Mouse (Mus musculus): ENCODE measurements around the gene Ascc1. TPM values are rescaled to one million over a fixed set of nuclear protein-coding genes. Genes with fewer than 3 reads are reported as not detected.
A peak's percentile ranks its signal among the peaks of the same experiment; 100 is the strongest.

Ascc1 gene
- polyA plus RNA-seq, 1 experiment from 2014 or later, result 58.0 TPM

DNA sequence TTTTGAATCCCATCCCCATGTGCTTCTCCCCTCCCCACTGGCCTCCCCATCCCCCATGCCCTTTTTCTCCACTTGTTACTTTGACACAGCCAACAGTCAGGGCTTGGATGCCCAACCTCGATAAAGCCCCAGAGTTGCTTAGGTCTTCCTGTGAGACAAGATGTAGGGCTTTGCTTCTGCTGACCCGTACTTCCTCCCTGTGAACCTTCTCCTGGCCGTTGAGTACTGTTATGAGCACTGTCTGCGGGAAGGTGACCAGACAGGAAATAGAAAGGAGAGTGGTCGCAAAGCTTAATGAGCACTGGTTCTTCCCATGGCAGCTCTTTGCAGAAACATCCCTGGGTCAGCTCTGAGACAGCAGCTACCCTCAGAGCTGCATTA lies 78.0 kb downstream of the Ascc1 start:
- Histone ChIP-seq H3K4me3 (ENCODE audit: low read length) (no peak overlapping the region), H3K9ac (replicated peaks; ENCODE audit: low read length) (no peak overlapping the region; the same call in 1 of the 2 replicates), H3K27me3 (ENCODE audit: insufficient read depth, low read length) (no peaks in the 10 kb centered on the region), H3K9me3 (ENCODE audit: low read length) (no peaks in the 10 kb centered on the region), H3K27ac (ENCODE audit: low read length) (peak overlapping the region; percentile 68), H3K36me3 (ENCODE audit: insufficient read depth, low read length) (no peaks in the 10 kb centered on the region), H3K4me2 (replicated peaks; ENCODE audit: low read depth, low read length) (no peak overlapping the region), H3K4me1 (ENCODE audit: insufficient read depth, low read length) (peaks cover 50% of the 10 kb centered on the region)
- no peak for ATAC-seq (ENCODE audit: low FRiP score, low TSS enrichment)
- WGBS, result 9% methylated on average over 5 of the region's 5 CpGs

DNA sequence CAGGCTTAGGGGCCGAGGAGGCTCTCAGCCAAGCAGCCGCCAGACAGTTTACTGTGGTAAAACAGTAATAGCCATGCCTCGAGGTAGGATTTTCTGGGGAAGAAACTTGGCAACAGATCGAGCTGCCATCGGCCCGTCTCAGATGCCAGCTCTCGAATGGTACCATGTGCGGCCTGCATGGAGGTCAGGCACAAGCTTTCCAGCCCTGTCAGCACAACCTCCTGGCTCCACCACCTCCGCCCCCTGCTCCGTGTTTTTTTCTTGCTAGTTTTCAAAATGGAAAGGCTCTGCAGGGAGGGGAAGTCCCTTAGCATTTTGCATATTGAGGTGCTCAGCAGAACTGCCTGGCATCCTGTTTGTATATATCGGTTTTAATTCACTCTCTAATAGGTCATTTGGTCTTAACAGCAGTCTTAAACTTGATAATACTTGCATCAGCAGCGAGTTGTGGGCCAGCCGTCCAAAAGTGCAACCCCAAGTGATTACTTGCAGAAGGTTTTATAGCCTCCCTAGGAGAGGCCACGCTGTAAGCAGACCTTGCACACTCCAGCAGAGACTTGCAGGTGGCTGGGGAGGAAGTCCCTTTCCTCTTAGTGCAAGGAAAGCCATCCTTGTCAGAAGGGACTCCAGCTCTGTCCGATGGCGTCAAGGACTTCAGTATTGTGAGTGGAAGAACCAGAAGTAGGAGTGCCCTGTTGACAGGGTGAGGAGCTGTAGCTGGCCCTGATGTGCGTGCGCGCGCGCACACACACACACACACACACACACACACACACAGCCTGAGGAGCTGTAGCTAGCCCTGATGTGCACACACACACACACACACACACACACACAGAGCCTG lies 78.6 kb downstream of the Ascc1 start:
- Histone ChIP-seq H3K4me3 (ENCODE audit: low read length) (no peak overlapping the region), H3K9ac (replicated peaks; ENCODE audit: low read length) (no peak overlapping the region), H3K27ac (ENCODE audit: low read length) (peak overlapping the region; percentile 68), H3K4me2 (replicated peaks; ENCODE audit: low read depth, low read length) (no peak overlapping the region), H3K27me3 (ENCODE audit: insufficient read depth, low read length) (no peaks in the 10 kb centered on the region), H3K9me3 (ENCODE audit: low read length) (no peaks in the 10 kb centered on the region), H3K4me1 (ENCODE audit: insufficient read depth, low read length) (peaks cover 50% of the 10 kb centered on the region), H3K36me3 (ENCODE audit: insufficient read depth, low read length) (no peaks in the 10 kb centered on the region)
- ATAC-seq (ENCODE audit: low FRiP score, low TSS enrichment), result 0 out of 2 replicates have a peak, but pooled peaks have one; percentile 12
- WGBS, result 34% methylated on average over 21 of the region's 21 CpGs

DNA sequence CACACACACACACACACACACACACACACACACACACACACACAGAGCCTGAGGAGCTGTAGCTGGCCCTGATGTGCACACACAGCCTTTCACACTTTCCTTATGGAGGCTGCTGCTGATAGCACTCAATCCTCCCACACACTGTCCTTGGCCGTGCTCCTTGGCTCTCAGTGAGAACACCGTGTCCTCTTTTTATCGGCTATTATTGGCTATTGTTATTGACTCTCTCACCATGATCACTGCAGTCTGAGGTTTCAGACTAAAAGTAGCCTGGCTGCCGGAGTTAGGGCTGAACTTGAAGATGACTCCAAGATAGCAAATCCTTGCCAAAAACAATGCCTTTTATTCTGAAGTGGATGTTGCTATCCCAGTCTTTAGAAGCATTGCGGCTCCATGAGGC lies 79.3 kb downstream of the Ascc1 start:
- Histone ChIP-seq H3K4me3 (ENCODE audit: low read length) (no peak overlapping the region), H3K27ac (ENCODE audit: low read length) (no peak overlapping the region; the same call in 1 of the 2 replicates), H3K36me3 (ENCODE audit: insufficient read depth, low read length) (no peaks in the 10 kb centered on the region), H3K9ac (replicated peaks; ENCODE audit: low read length) (no peak overlapping the region), H3K4me2 (replicated peaks; ENCODE audit: low read depth, low read length) (no peak overlapping the region), H3K27me3 (ENCODE audit: insufficient read depth, low read length) (no peaks in the 10 kb centered on the region), H3K9me3 (ENCODE audit: low read length) (no peaks in the 10 kb centered on the region), H3K4me1 (ENCODE audit: insufficient read depth, low read length) (peaks cover 50% of the 10 kb centered on the region)
- WGBS, result 30% methylated on average over 5 of the region's 5 CpGs
- 0 out of 2 replicates have a peak, but pooled peaks have one; percentile 10 for ATAC-seq (ENCODE audit: low FRiP score, low TSS enrichment)

DNA sequence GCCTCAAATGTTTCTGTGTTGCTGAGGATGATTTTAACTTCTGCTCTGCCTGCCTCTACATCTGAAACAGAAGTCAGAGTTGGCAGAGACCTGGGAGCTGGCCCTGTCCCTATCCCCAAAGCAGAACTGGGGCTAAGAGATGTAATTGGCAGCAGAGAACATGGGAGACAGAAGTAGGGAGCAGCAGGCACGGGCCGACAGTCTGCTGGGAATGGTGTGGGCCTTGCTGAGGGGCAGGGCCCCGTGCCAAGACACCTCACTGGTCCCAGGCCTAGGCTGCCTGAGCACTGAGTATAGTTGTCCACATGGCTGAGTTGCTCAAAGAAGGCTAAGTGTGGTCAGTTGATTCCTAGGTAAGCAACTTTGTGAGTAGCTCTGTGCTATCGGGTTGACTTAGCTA lies 81.5 kb downstream of the Ascc1 start:
- H3K9me3 ChIP-seq (ENCODE audit: low read length), result no peaks in the 10 kb centered on the region
- no peaks in the 10 kb centered on the region for H3K36me3 ChIP-seq (ENCODE audit: insufficient read depth, low read length)
- H3K4me3 ChIP-seq (ENCODE audit: low read length), result no peak overlapping the region
- no peak overlapping the region for H3K9ac ChIP-seq (replicated peaks; ENCODE audit: low read length)
- H3K27me3 ChIP-seq (ENCODE audit: insufficient read depth, low read length), result no peaks in the 10 kb centered on the region
- WGBS, result 88% methylated on average over 4 of the region's 4 CpGs
- H3K4me2 ChIP-seq (replicated peaks; ENCODE audit: low read depth, low read length), result no peak overlapping the region
- peaks cover 31% of the 10 kb centered on the region for H3K4me1 ChIP-seq (ENCODE audit: insufficient read depth, low read length)
- H3K27ac ChIP-seq (ENCODE audit: low read length), result no peak overlapping the region
- ATAC-seq (ENCODE audit: low FRiP score, low TSS enrichment), result no peak

DNA sequence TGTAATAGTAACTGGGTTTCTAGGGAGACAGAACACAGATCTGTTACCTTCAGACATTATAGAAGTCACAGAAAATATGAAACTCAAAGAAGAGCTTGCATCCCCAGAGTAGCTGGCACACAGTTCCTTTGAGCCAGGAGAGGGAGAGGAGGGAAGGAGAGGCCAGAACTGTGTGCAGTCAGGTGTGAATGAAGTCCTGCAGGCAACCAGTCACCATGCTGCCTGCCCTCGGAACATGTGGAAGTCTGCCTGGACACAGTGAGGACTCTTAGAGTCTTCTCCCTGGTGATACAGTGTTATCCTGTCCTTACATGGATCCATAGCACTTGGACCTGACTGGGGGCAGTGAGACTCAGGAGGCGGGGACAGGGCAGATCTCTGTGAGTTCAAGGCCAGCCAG lies 89.7 kb downstream of the Ascc1 start:
- H3K4me2 ChIP-seq (replicated peaks; ENCODE audit: low read depth, low read length), result no peak overlapping the region
- H3K27me3 ChIP-seq (ENCODE audit: insufficient read depth, low read length), result no peaks in the 10 kb centered on the region
- 65% methylated on average over 2 of the region's 2 CpGs for WGBS
- H3K9ac ChIP-seq (replicated peaks; ENCODE audit: low read length), result no peak overlapping the region
- H3K4me1 ChIP-seq (ENCODE audit: insufficient read depth, low read length), result peaks cover 23% of the 10 kb centered on the region
- no peak overlapping the region for H3K27ac ChIP-seq (ENCODE audit: low read length)
- H3K4me3 ChIP-seq (ENCODE audit: low read length), result no peak overlapping the region
- H3K36me3 ChIP-seq (ENCODE audit: insufficient read depth, low read length), result no peaks in the 10 kb centered on the region
- H3K9me3 ChIP-seq (ENCODE audit: low read length), result no peaks in the 10 kb centered on the region
- no peak for ATAC-seq (ENCODE audit: low FRiP score, low TSS enrichment)

DNA sequence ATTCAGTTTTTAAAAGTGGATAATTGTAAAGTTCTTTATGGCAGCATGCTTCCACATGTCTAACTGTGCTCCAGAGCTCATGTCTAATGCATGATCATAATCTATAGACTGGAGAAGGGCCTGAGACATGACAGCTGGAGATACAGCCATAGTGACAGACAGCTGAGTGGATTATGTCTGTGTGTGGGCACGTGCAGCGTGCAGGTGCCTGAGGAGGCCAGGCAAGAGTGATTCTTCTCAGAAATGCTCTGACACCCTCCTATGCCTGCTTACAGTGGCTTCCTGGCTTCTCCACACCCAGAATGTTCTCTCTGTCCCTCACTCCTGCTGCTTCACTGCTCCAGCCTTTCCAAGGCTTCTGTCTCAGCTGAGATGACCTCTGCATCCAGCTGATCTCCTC lies 91.1 kb downstream of the Ascc1 start:
- peaks cover 37% of the 10 kb centered on the region for H3K4me1 ChIP-seq (ENCODE audit: insufficient read depth, low read length)
- no peaks in the 10 kb centered on the region for H3K27me3 ChIP-seq (ENCODE audit: insufficient read depth, low read length)
- no peak for ATAC-seq (ENCODE audit: low FRiP score, low TSS enrichment)
- H3K36me3 ChIP-seq (ENCODE audit: insufficient read depth, low read length), result no peaks in the 10 kb centered on the region
- no peak overlapping the region for H3K4me2 ChIP-seq (replicated peaks; ENCODE audit: low read depth, low read length)
- H3K9ac ChIP-seq (replicated peaks; ENCODE audit: low read length), result no peak overlapping the region
- 86% methylated on average over 2 of the region's 2 CpGs for WGBS
- H3K27ac ChIP-seq (ENCODE audit: low read length), result no peak overlapping the region
- H3K9me3 ChIP-seq (ENCODE audit: low read length), result no peaks in the 10 kb centered on the region
- H3K4me3 ChIP-seq (ENCODE audit: low read length), result no peak overlapping the region

DNA sequence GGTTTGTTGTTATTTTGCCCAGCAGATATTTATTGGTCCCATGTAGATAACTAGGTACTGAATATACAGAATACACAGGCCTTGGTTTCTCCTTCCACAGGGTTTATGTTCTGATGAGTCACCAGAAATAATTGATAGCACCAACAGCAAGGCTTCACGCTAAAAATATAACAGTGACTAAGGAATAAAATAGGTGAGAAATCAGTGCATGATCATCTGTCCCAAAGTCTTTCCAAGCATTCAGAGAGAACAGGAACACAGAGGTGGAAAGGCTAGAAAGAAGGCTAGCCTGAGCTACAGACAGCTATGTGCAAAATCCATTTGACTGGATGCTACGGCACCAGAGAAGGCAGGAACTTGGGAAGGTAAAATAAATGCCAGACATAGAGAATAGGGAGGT lies 93.0 kb downstream of the Ascc1 start:
- Histone ChIP-seq H3K27me3 (ENCODE audit: insufficient read depth, low read length) (no peaks in the 10 kb centered on the region), H3K9ac (replicated peaks; ENCODE audit: low read length) (no peak overlapping the region), H3K4me3 (ENCODE audit: low read length) (no peak overlapping the region), H3K4me1 (ENCODE audit: insufficient read depth, low read length) (peaks cover 38% of the 10 kb centered on the region), H3K4me2 (replicated peaks; ENCODE audit: low read depth, low read length) (no peak overlapping the region), H3K27ac (ENCODE audit: low read length) (peak overlapping the region; percentile 63; the same call in 1 of the 2 replicates), H3K36me3 (ENCODE audit: insufficient read depth, low read length) (0 out of 2 replicates have a peak, but pooled peaks cover under 1% of the 10 kb centered on the region), H3K9me3 (ENCODE audit: low read length) (no peaks in the 10 kb centered on the region)
- WGBS, result 66% methylated on average over 2 of the region's 2 CpGs
- no peak for ATAC-seq (ENCODE audit: low FRiP score, low TSS enrichment)

DNA sequence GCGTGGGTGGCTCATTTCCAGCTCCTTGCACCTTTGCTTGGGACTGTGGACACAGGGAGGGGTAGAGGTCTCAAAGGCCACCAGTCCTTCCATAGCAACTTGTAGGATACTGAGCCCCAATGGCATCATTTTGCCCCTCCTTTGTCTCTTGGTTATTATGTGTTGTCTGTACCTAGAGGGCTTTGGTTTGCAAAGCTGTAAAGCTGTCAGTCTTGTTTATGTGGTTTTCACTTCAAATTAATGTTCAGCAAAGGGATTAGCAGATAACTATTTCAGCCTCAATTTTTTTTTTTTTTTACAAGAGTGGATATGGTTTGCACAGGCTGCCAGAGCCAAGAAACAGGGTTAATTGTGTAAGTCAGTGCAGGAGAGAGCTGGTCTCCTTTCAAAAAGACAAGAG lies 93.7 kb downstream of the Ascc1 start:
- ATAC-seq (ENCODE audit: low FRiP score, low TSS enrichment), result no peak
- no peak overlapping the region for H3K9ac ChIP-seq (replicated peaks; ENCODE audit: low read length)
- H3K4me1 ChIP-seq (ENCODE audit: insufficient read depth, low read length), result peaks cover 38% of the 10 kb centered on the region
- 22% methylated on average over 1 of the region's 1 CpGs for WGBS
- 0 out of 2 replicates have a peak, but pooled peaks cover 4% of the 10 kb centered on the region for H3K36me3 ChIP-seq (ENCODE audit: insufficient read depth, low read length)
- H3K4me2 ChIP-seq (replicated peaks; ENCODE audit: low read depth, low read length), result no peak overlapping the region
- no peaks in the 10 kb centered on the region for H3K9me3 ChIP-seq (ENCODE audit: low read length)
- H3K4me3 ChIP-seq (ENCODE audit: low read length), result no peak overlapping the region
- H3K27ac ChIP-seq (ENCODE audit: low read length), result peak overlapping the region; percentile 63
- no peaks in the 10 kb centered on the region for H3K27me3 ChIP-seq (ENCODE audit: insufficient read depth, low read length)

DNA sequence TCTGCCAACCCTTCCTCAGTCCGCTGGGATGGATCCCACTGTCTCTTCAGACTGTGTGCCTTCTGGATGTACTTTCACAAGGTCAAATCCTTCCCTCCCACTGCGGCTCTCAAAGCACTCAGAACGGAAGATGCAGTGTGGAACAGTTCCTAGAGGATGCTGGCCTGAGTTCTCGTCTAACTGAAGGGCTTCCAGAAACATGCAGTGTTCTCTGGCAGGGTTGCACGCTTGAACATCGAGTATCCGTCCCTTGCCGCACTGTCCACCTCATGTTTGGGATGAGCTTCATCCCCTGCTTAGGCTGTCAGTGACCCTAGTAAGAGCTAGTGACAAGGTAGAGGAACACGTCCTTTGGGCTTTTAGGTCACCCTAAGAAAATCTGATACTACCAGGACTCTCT lies 94.5 kb downstream of the Ascc1 start:
- peaks cover 35% of the 10 kb centered on the region for H3K4me1 ChIP-seq (ENCODE audit: insufficient read depth, low read length)
- H3K27ac ChIP-seq (ENCODE audit: low read length), result peak overlapping the region; percentile 59
- WGBS, result 71% methylated on average over 9 of the region's 9 CpGs
- no peak for ATAC-seq (ENCODE audit: low FRiP score, low TSS enrichment)
- no peaks in the 10 kb centered on the region for H3K27me3 ChIP-seq (ENCODE audit: insufficient read depth, low read length)
- H3K4me3 ChIP-seq (ENCODE audit: low read length), result no peak overlapping the region
- H3K4me2 ChIP-seq (replicated peaks; ENCODE audit: low read depth, low read length), result no peak overlapping the region
- no peak overlapping the region for H3K9ac ChIP-seq (replicated peaks; ENCODE audit: low read length)
- H3K9me3 ChIP-seq (ENCODE audit: low read length), result no peaks in the 10 kb centered on the region
- H3K36me3 ChIP-seq (ENCODE audit: insufficient read depth, low read length), result 0 out of 2 replicates have a peak, but pooled peaks cover 4% of the 10 kb centered on the region

DNA sequence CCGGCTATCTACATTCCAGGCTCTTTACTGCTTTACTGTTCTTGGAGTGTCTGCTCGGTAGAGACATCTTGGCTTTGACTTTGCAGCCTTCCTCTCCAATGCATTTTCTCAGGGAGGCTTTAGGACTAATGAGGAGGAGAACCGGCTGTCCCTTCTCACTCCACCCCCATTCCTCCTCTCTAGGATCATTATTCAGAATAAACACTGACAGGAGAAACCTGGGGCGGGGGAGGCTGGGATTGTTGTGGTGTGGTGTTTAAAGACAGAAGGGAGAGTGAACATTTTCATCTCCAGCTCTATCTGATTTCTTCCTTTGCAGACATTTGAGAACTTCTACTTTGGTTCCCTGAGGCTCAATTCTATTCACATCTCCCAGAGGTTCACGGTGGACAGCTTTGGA lies 95.2 kb downstream of the Ascc1 start:
- 0 out of 2 replicates have a peak, but pooled peaks have one; percentile 10 for ATAC-seq (ENCODE audit: low FRiP score, low TSS enrichment)
- no peaks in the 10 kb centered on the region for H3K27me3 ChIP-seq (ENCODE audit: insufficient read depth, low read length)
- no peak overlapping the region for H3K9ac ChIP-seq (replicated peaks; ENCODE audit: low read length)
- H3K4me1 ChIP-seq (ENCODE audit: insufficient read depth, low read length), result peaks cover 30% of the 10 kb centered on the region
- H3K4me3 ChIP-seq (ENCODE audit: low read length), result no peak overlapping the region
- H3K27ac ChIP-seq (ENCODE audit: low read length), result peak overlapping the region; percentile 31
- 0 out of 2 replicates have a peak, but pooled peaks cover 4% of the 10 kb centered on the region for H3K36me3 ChIP-seq (ENCODE audit: insufficient read depth, low read length)
- H3K9me3 ChIP-seq (ENCODE audit: low read length), result no peaks in the 10 kb centered on the region
- H3K4me2 ChIP-seq (replicated peaks; ENCODE audit: low read depth, low read length), result no peak overlapping the region
- 33% methylated on average over 5 of the region's 5 CpGs for WGBS
